ENCODE assay signal across 25 mouse cellular contexts in genomic region chr9:97658736-97659135, GRCm38 (mm10).
"Had no signal": no experiment of that assay in that cellular context is flagged by ENCODE, and none has a peak within 500 bp of the region (broad histone marks: within the 10 kb centered on the region; RNA-seq: fewer than 3 reads in every experiment).

No protein-coding gene starts in this region.

- H3K27ac ChIP-seq: heart, embryonic 10.5 days; hindbrain, embryonic 10.5 days; hindbrain, embryonic 12.5 days; hindbrain, embryonic 15.5 days; hindbrain, postnatal 0 days; layer of hippocampus, adult 2 months; left cerebral cortex, adult 2 months; limb, embryonic 10.5 days; limb, embryonic 12.5 days; liver, embryonic 13.5 days; liver, embryonic 15.5 days had no signal

- H3K9ac ChIP-seq: heart, embryonic 12.5 days; hindbrain, embryonic 12.5 days; hindbrain, embryonic 15.5 days; limb, embryonic 12.5 days; liver, embryonic 13.5 days; liver, embryonic 15.5 days had no signal

- H3K27me3 ChIP-seq: hindbrain, embryonic 12.5 days; hindbrain, embryonic 15.5 days; limb, embryonic 12.5 days; liver, embryonic 13.5 days; liver, embryonic 15.5 days had no signal

- H3K4me3 ChIP-seq: heart, embryonic 10.5 days; heart, embryonic 12.5 days; hindbrain, embryonic 10.5 days; hindbrain, embryonic 12.5 days; hindbrain, embryonic 15.5 days; layer of hippocampus, adult 2 months; left cerebral cortex, adult 2 months; limb, embryonic 10.5 days; limb, embryonic 12.5 days; liver, embryonic 13.5 days; liver, embryonic 15.5 days had no signal

- H3K4me1 ChIP-seq: heart, embryonic 10.5 days; heart, embryonic 12.5 days; hindbrain, embryonic 10.5 days; hindbrain, embryonic 12.5 days; hindbrain, embryonic 15.5 days; limb, embryonic 10.5 days; limb, embryonic 12.5 days; liver, embryonic 13.5 days; liver, embryonic 15.5 days had no signal

- H3K4me2 ChIP-seq: heart, embryonic 12.5 days; hindbrain, embryonic 12.5 days; hindbrain, embryonic 15.5 days; limb, embryonic 12.5 days; liver, embryonic 11.5 days; liver, embryonic 13.5 days; liver, embryonic 15.5 days had no signal

- ATAC-seq: hindbrain, postnatal 0 days; intestine, embryonic 16.5 days had no signal

- DNase-seq: gastrocnemius, postnatal 14 days; gastrocnemius, postnatal 36 days; heart, adult 18-20 months; heart, postnatal 10 days; heart, postnatal 4 days; kidney, adult 11 months; kidney, adult 2 months; kidney, postnatal 10 days; kidney, postnatal 25 days; kidney, postnatal 4 days; liver; liver, embryonic 13.5 days had no signal

- H3K36me3 ChIP-seq: heart, embryonic 10.5 days; heart, embryonic 12.5 days; hindbrain, embryonic 10.5 days; hindbrain, embryonic 12.5 days; hindbrain, embryonic 15.5 days; limb, embryonic 10.5 days; limb, embryonic 12.5 days; liver, embryonic 13.5 days; liver, embryonic 15.5 days had no signal

- H3K9me3 ChIP-seq: heart, embryonic 10.5 days; heart, embryonic 12.5 days; hindbrain, embryonic 10.5 days; hindbrain, embryonic 12.5 days; hindbrain, embryonic 15.5 days; limb, embryonic 10.5 days; limb, embryonic 12.5 days; liver, embryonic 13.5 days; liver, embryonic 15.5 days had no signal
